Mouse (Mus musculus): ENCODE data around the gene Wwox. TPM values are rescaled to one million over a fixed set of nuclear protein-coding genes. Genes with fewer than 3 reads are reported as not detected.

Wwox gene
- total RNA-seq, 2 experiments from 2014 or later, result 12.7 to 13.6 TPM

- intact Hi-C loops (cut with DNase I), result no loop called here
- DNase-seq (ENCODE audit: low spot score in 2 of 2), result no peak
These were observed 570.7 kb downstream of the Wwox start for GRCm38 (mm10) chr8:115009897-115010768.

GRCm38 (mm10) chr8:115010769-115011073 lies 571.3 kb downstream of the Wwox start:
- intact Hi-C loops (cut with DNase I), result no loop called here
- no peak for DNase-seq (ENCODE audit: low spot score in 2 of 2)

- DNase-seq (ENCODE audit: low spot score in 2 of 2), result no peak
- intact Hi-C loops (cut with DNase I), result no loop called here
These were observed 580.2 kb downstream of the Wwox start for GRCm38 (mm10) chr8:115019661-115020060.

- intact Hi-C loops (cut with DNase I), result no loop called here
- no peak for DNase-seq (ENCODE audit: low spot score in 2 of 2)
These were observed 582.3 kb downstream of the Wwox start for GRCm38 (mm10) chr8:115021731-115022130.

GRCm38 (mm10) chr8:115024062-115024461 lies 584.6 kb downstream of the Wwox start:
- no peak for DNase-seq (ENCODE audit: low spot score in 2 of 2)
- intact Hi-C loops (cut with DNase I), result no loop called here

- DNase-seq (ENCODE audit: low spot score in 2 of 2), result no peak
- intact Hi-C loops (cut with DNase I), result no loop called here
These were observed 586.1 kb downstream of the Wwox start for GRCm38 (mm10) chr8:115025390-115026098.

GRCm38 (mm10) chr8:115026201-115026600 lies 586.7 kb downstream of the Wwox start:
- DNase-seq (ENCODE audit: low spot score in 2 of 2), result no peak
- intact Hi-C loops (cut with DNase I), result no loop called here

- intact Hi-C loops (cut with DNase I), result no loop called here
- DNase-seq (ENCODE audit: low spot score in 2 of 2), result no peak
These were observed 593.7 kb downstream of the Wwox start for GRCm38 (mm10) chr8:115033194-115033593.

- intact Hi-C loops (cut with DNase I), result no loop called here
- no peak for DNase-seq (ENCODE audit: low spot score in 2 of 2)
These were observed 596.6 kb downstream of the Wwox start for GRCm38 (mm10) chr8:115036016-115036415.

GRCm38 (mm10) chr8:115038426-115038825 lies 599.0 kb downstream of the Wwox start:
- DNase-seq (ENCODE audit: low spot score in 2 of 2), result no peak

GRCm38 (mm10) chr8:115045746-115046145 lies 606.3 kb downstream of the Wwox start:
- DNase-seq (ENCODE audit: low spot score in 2 of 2), result no peak
- intact Hi-C loops (cut with DNase I), result no loop called here

More at GRCm38 (mm10) chr8:115038426-115038825, 599.0 kb downstream of the Wwox start:
- intact Hi-C loops (cut with DNase I), result no loop called here

GRCm38 (mm10) chr8:115046496-115046895 lies 607.0 kb downstream of the Wwox start:
- intact Hi-C loops (cut with DNase I), result no loop called here

GRCm38 (mm10) chr8:115058193-115058835 lies 618.9 kb downstream of the Wwox start:
- intact Hi-C loops (cut with DNase I), result no loop called here

More at GRCm38 (mm10) chr8:115046496-115046895, 607.0 kb downstream of the Wwox start:
- no peak for DNase-seq (ENCODE audit: low spot score in 2 of 2)

GRCm38 (mm10) chr8:115063623-115064022 lies 624.2 kb downstream of the Wwox start:
- DNase-seq (ENCODE audit: low spot score in 2 of 2), result no peak
- intact Hi-C loops (cut with DNase I), result no loop called here

More at GRCm38 (mm10) chr8:115058193-115058835, 618.9 kb downstream of the Wwox start:
- DNase-seq (ENCODE audit: low spot score in 2 of 2), result no peak

GRCm38 (mm10) chr8:115064691-115065090 lies 625.2 kb downstream of the Wwox start:
- intact Hi-C loops (cut with DNase I), result no loop called here
- no peak for DNase-seq (ENCODE audit: low spot score in 2 of 2)

- intact Hi-C loops (cut with DNase I), result no loop called here
- no peak for DNase-seq (ENCODE audit: low spot score in 2 of 2)
These were observed 625.9 kb downstream of the Wwox start for GRCm38 (mm10) chr8:115065386-115065785.

- no peak for DNase-seq (ENCODE audit: low spot score in 2 of 2)
- intact Hi-C loops (cut with DNase I), result no loop called here
These were observed 627.1 kb downstream of the Wwox start for GRCm38 (mm10) chr8:115066550-115067058.

- intact Hi-C loops (cut with DNase I), result no loop called here
- DNase-seq (ENCODE audit: low spot score in 2 of 2), result no peak
These were observed 629.3 kb downstream of the Wwox start for GRCm38 (mm10) chr8:115068723-115069122.

GRCm38 (mm10) chr8:115070225-115070624 lies 630.8 kb downstream of the Wwox start:
- DNase-seq (ENCODE audit: low spot score in 2 of 2), result no peak
- intact Hi-C loops (cut with DNase I), result no loop called here

- DNase-seq (ENCODE audit: low spot score in 2 of 2), result no peak
- intact Hi-C loops (cut with DNase I), result no loop called here
These were observed 631.8 kb downstream of the Wwox start for GRCm38 (mm10) chr8:115071231-115071630.
